Mouse (Mus musculus) liver, embryonic 14.5 days (tissue): ENCODE data around the gene Phc2.

Experiments
- CTCF ChIP-seq: IDR thresholded peaks from 2 replicates; pipeline ENCODE4 v1.5.1; 2016; ENCODE audit warnings: antibody characterized with exemption, low read depth, control low read depth
- EP300 ChIP-seq: IDR thresholded peaks from 2 replicates; pipeline ENCODE4 v1.6.1; 2016; ENCODE audit warnings: antibody characterized with exemption, low read depth

DNA sequence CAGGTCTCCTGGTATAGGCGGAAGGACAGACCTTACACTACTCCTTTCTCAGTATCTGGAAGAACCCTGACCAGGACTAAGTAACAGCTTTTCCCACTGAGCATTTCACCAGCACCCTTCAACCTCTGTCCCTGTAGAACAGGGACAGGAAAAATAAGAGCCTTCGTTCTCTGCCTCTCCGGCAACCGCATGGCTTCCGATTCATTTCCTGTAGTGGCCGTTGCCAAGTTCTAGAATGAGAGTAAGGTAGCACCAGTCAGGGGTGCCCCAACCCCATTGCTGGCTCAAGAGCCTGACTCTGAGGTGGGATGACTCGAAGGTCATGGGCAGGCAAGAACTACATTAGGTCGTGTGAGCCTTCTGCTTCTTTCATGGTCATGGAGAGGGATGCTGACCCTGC, 90.7 kb downstream of the Phc2 start:
- TF ChIP-seq CTCF (no peak), EP300 (no peak)
